Mouse (Mus musculus): ENCODE measurements around the gene Maml2.

DNA sequence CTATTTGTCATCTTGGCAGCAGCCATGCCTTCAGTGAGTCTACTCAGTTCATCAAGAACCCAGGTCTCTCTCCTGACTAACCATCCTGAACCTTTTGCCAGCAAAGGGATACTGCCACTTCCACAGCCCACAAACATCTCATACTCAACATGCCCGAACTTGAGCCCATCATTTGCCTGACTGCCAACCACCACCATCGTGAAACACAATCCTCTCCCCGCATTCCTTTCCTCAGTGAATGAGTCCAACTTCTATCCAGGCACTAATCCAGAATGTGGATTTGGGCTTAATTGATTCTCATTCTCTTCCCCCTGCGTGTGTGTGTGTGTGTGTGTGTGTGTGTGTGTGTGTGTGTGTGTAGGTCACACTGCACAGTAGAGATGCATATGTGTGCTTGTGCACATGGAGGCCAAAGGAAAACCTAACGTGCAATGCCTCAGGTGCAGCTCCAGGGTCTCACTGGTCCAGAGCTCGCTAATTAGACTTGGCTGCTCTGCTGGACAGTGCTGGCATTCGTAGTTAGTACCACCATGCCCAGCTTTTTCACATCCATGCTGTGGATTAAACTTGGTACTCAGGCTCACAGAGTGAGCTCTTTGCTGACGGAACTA is 305.9 kb downstream of the Maml2 start:
- TF ChIP-seq CTCF (IDR thresholded peaks at IDR 0.05; ENCODE audit: borderline replicate concordance, insufficient read depth, low read depth, low read length) (no peak), POLR2A (IDR thresholded peaks at IDR 0.05; ENCODE audit: borderline replicate concordance, insufficient read depth, low read length) (no peak)
